Mouse (Mus musculus): ENCODE data around the gene Olfr867.

The Olfr867 gene

GRCm38 (mm10) chr9:20057462-20057861, at the start of gene Olfr867:
Gene Olfr867, minus strand, starts transcription at chr9:20057562.
- DNase-seq, result no peak

- DNase-seq, result no peak
These were observed 41.0 kb upstream of the Olfr867 start, which contains the start of gene Olfr868 for GRCm38 (mm10) chr9:20098326-20098725. Gene Olfr868, plus strand, starts transcription at chr9:20098626.

- DNase-seq, result no peak
These were observed 16.3 kb upstream of the Olfr867 start for GRCm38 (mm10) chr9:20073523-20074177.

DNA sequence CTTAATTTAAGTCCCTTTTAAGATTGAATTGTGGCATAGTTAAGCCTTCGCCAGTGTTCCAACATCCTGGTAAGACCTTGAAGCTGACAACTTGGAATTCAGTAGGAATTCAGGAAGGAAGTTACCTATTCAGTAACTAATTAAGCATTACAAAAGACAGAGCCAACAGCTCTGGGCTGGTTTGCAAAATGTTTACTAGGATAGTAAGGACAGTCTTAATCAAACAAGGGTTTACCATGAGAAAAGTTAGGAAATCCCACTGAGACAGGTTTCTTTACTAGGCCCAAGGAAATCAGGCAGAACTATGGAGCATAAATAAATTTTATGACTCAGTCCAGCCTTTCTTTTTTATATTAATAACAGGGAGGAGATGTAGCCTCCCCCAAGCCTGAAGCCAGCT, 13.9 kb upstream of the Olfr867 start:
- no peak for DNase-seq

GRCm38 (mm10) chr9:20070236-20070635, 12.9 kb upstream of the Olfr867 start:
- no peak for DNase-seq

- DNase-seq, result no peak
These were observed 9.4 kb downstream of the Olfr867 start for GRCm38 (mm10) chr9:20047964-20048363.

GRCm38 (mm10) chr9:20027935-20028334, 29.4 kb downstream of the Olfr867 start, which contains the start of gene Olfr866:
Gene Olfr866, minus strand, starts transcription at chr9:20028035.
- DNase-seq, result no peak

Measured in layer of hippocampus, adult 9-11 months (tissue).